ENCODE assay signal across 22 mouse cellular contexts in the genomic region with DNA sequence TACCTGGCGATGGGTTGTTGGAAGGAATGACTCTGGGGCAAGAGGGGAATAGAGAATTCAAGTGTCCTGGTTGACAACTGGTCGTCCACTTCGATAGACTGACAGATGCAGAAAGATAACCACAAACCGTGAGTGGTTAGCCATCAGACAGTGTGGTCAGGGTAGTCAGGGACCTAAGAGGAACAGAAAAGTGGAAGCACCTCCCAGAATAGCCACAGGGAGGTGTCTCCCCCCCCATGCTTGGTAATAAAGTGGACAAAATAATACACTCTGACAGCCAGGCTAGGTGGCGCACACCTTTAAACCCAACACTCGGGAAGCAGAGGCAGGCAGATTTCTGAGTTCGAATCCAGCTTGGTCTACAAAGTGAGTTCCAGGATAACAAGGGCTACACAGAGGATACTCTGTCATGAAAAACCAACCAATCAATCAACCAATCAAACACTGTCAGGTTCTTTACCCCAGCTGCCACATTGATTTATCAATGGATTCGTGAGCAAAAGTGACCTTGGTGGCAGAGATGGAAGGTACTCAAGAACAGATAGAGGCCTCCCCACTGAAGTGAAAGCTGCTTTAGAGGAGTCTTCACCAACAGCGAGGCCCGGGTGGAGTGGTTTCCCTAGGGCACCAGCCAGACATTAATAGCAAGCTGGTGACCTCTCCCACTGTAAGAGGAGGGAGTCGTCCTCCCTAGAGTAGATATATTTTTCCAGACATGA. TPM values are rescaled to one million over a fixed set of nuclear protein-coding genes. Genes with fewer than 3 reads are reported as not detected.
DNase-seq lines count a peak whose midpoint lies in the region; ATAC-seq and TF ChIP-seq lines count a peak whose summit lies in the region.
"Had no signal": no experiment of that assay in that cellular context is flagged by ENCODE, and none has a peak within 500 bp of the region (broad histone marks: within the 10 kb centered on the region; RNA-seq: fewer than 3 reads in every experiment).

No protein-coding gene starts in this region.

- H3K4me1 ChIP-seq in lung, adult 2 months (ENCODE audit: control insufficient read depth, insufficient read depth, low read length) = no peaks in the 10 kb centered on the region
- H3K4me1 ChIP-seq in megakaryocyte, embryonic 14.5 days = peaks cover 43% of the 10 kb centered on the region
- H3K4me1 ChIP-seq: embryonic facial prominence, embryonic 12.5 days; forebrain, embryonic 13.5 days; hindbrain, embryonic 12.5 days; neural tube, embryonic 12.5 days had no signal

- peak; percentile 53 for ATAC-seq in common myeloid progenitor, adult 5-6 weeks (replicated peaks; ENCODE audit: low read depth, poor library complexity, severe bottlenecking)
- ATAC-seq: forebrain, embryonic 13.5 days had no signal

- peaks cover 10% of the 10 kb centered on the region for H3K9me3 ChIP-seq in megakaryocyte, embryonic 14.5 days
- H3K9me3 ChIP-seq: embryonic facial prominence, embryonic 12.5 days; forebrain, embryonic 13.5 days; heart, embryonic 10.5 days; hindbrain, embryonic 12.5 days; neural tube, embryonic 12.5 days had no signal

- H3K4me3 ChIP-seq in lung, adult 2 months (replicated peaks; ENCODE audit: extremely low read depth, low read depth, low read length) = no peak overlapping the region
- H3K4me3 ChIP-seq in megakaryocyte, embryonic 14.5 days (replicated peaks) = peak overlapping the region; percentile 75
- H3K4me3 ChIP-seq: embryonic facial prominence, embryonic 12.5 days; erythroblast, embryonic 14.5 days; forebrain, embryonic 13.5 days; heart, embryonic 10.5 days; hindbrain, embryonic 12.5 days; neural tube, embryonic 12.5 days had no signal

- TF ChIP-seq CTCF in lung, adult 2 months (IDR thresholded peaks at IDR 0.05; ENCODE audit: insufficient read depth, low read length) = no peak

- intact Hi-C loops in gastrocnemius, postnatal 14 days (cut with DNase I; ENCODE audit: low total_unique reads) = no loop called here

- no peaks in the 10 kb centered on the region for H3K27me3 ChIP-seq in megakaryocyte, embryonic 14.5 days (replicated peaks)
- H3K27me3 ChIP-seq: embryonic facial prominence, embryonic 12.5 days; forebrain, embryonic 13.5 days; hindbrain, embryonic 12.5 days; neural tube, embryonic 12.5 days had no signal

- 79% methylated on average over 11 of the region's 11 CpGs for WGBS in lung, adult 2 months

- peak; percentile 59 for DNase-seq in lung, postnatal 36 days
- DNase-seq in lung, adult 2 months = no peak
- DNase-seq in gastrocnemius, postnatal 14 days = no peak
- no peak for DNase-seq in ovary, postnatal 10 days (ENCODE audit: low spot score)
- no peak for DNase-seq in urinary bladder, adult 18-20 months (ENCODE audit: low spot score in 2 of 2)
- DNase-seq: adrenal gland, postnatal 25 days; cerebellum, adult 9-10 months; gastrocnemius, postnatal 36 days; kidney, adult 9 months; kidney, postnatal 4 days; layer of hippocampus, adult 9-11 months; thymus, adult 18-20 months; thymus, postnatal 4 days had no signal

- peaks cover 4% of the 10 kb centered on the region for H3K36me3 ChIP-seq in megakaryocyte, embryonic 14.5 days (replicated peaks; ENCODE audit: low read length)
- H3K36me3 ChIP-seq: embryonic facial prominence, embryonic 12.5 days; heart, embryonic 10.5 days; hindbrain, embryonic 12.5 days; neural tube, embryonic 12.5 days had no signal

- no peak for TF ChIP-seq POLR2A in lung, adult 2 months (IDR thresholded peaks at IDR 0.05; ENCODE audit: borderline replicate concordance, extremely low read depth, low read depth, low read length)

RNA-seq across cellular contexts. Expression of a gene that starts 10.5 kb away (rescaled TPM):
- 26.4 and 36.4 TPM in 2 replicates for polyA plus RNA-seq in lung, adult 2 months (2012; rRNA removed)
- total RNA-seq in common myeloid progenitor, adult 5-6 weeks (2017) = 29.6 and 31.8 TPM in 2 replicates
- polyA plus RNA-seq in megakaryocyte, embryonic 14.5 days (2012; ENCODE audit: insufficient read depth, low replicate concordance) = 8.7 and 11.2 TPM in 2 replicates
- 1 to 10 TPM; 2.1 to 3.3 TPM for total RNA-seq in gastrocnemius, postnatal 14 days (2021)

RNA-seq across cellular contexts. Expression of a gene that starts 41.1 kb away (rescaled TPM):
- 2.3 and 2.8 TPM in 2 replicates for polyA plus RNA-seq in lung, adult 2 months (2012; rRNA removed)
- total RNA-seq in common myeloid progenitor, adult 5-6 weeks (2017) = 0.53 and 0.73 TPM in 2 replicates
- 1.1 TPM in 1 of 2 replicates, not detected in the other for polyA plus RNA-seq in megakaryocyte, embryonic 14.5 days (2012; ENCODE audit: insufficient read depth, low replicate concordance)
- total RNA-seq in gastrocnemius, postnatal 14 days (2021) = under 1 TPM in 1 of 2 experiments, not detected in 1; 0.04 TPM
- total RNA-seq: adrenal gland, postnatal 25 days; gastrocnemius, postnatal 36 days had no signal
- polyA plus RNA-seq: erythroblast, embryonic 14.5 days; heart, postnatal 0 days had no signal
